Mouse (Mus musculus): ENCODE measurements at regions not wholly inside any gene's neighbourhood (a gene's known extent, or its start where the extent isn't known, plus 50 kb on each side); places are given as distances from the start of the nearest gene placed in this dataset.

DNA sequence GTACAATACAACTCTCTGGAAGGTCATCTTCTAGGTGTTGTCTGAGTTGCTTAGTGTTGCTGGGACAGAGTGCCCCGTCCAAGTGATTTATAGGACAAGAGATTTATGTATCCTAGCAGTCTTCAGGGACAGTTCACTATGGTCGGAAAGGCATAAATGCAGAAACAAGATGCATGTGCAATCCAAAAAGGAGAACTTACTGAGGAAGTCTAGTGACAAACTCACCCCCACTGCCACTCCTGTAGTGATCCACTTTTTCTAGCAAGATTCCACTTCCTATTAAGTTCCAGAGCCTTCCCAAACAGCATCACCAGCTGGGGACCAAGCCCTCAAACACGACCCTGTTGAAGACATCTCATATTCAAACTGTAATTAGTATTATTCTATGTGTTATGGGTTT is 1266.9 kb upstream of the Lrrc6 start:
- TF ChIP-seq CTCF (IDR thresholded peaks at IDR 0.05; ENCODE audit: low read depth, low read length) (no peak), POLR2A (IDR thresholded peaks at IDR 0.05; ENCODE audit: borderline replicate concordance, low read depth, low read length) (no peak)
